Mouse (Mus musculus): ENCODE data around the gene Edf1.

DNA sequence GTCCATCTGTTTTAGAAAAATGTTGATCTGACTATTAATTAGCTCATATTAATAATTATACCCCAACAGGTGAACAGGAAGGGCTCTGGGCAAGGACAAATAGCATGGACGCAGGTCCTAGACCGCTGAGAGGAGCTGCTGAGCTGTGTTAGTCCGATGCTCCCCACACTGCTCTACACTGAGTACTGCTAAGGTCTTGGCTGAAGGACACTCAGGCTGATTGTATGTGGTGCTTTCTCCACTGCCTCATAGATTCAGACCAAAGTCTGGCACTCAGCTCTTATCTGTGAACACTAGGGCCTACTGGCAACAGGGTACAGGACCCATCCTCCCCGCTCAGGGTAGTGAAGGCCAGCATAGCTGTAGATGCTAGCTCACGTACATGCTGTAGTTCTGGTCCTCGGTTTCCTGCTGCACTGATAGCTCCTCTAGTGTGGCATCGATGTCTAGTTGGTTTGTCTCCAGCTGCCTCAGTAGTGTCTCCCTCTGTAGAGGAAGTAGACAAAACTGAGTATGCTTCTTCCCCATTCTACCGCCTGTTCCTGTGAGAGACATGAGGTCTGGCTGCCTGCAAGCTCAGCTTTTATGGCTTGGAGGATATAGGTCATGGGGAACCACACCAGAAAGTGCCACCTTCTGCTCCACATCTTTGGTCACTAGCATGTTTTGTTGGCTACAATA, 30.7 kb downstream of the Edf1 start:
- TF ChIP-seq CTCF (conservative IDR thresholded peaks at IDR 0.05; ENCODE audit: low read length) (no peak), NANOG (IDR thresholded peaks at IDR 0.05; ENCODE audit: borderline replicate concordance, low read length) (no peak)
